Mouse (Mus musculus): ENCODE data around the gene Serinc4. TPM values are rescaled to one million over a fixed set of nuclear protein-coding genes. Genes with fewer than 3 reads are reported as not detected.
A peak's percentile ranks its signal among the peaks of the same experiment; 100 is the strongest.
"Not testable (repeated sequence)": the region's sequence is repeated elsewhere in the genome, so short reads cannot be mapped to it uniquely, and the experiment has no call there.

The Serinc4 gene
- total and polyA plus RNA-seq, 2 experiments: 0.11 TPM; not detected in 1

DNA sequence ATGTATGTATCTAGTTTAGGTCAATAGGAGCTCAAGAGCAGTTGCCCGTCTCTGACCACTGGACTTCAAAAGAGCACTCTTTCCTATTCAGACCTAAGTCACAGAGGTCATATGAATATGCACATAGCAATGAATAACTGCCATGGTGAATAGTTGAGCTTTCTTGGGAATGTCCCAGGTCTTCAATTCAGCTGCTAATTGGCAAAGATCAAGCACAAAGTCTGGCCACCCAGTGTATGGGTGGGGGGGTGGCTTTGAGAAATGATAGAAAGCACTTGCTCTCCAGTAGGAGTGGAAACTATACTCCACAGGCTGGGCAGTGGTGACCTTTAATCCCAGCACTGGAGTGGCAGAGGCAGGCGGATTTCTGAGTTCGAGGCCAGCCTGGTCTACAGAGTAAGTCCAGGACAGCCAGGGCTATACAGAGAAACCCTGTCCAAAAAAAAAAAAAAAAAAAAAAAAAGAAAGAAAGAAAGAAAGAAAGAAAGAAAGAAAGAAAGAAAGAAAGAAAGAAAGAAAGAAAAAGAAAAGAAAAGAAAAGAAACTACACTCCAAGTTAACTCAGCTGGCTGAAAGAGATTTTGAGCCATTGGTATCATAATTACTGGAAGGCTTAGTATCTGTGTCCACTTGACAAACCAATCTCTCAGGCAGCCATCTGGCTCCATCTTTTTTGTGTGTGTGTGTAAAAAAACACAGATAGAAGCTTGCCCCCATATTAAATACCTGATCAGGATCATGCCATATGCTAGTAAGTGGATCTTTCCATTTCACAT, 21.1 kb upstream of the Serinc4 start:
- TF ChIP-seq CTCF (IDR thresholded peaks at IDR 0.05; ENCODE audit: low read depth, low read length) (no peak), POLR2A (IDR thresholded peaks at IDR 0.05; ENCODE audit: extremely low read depth, insufficient read depth, low read length) (no peak)
- 90% methylated on average over 3 of the region's 3 CpGs for WGBS
- Histone ChIP-seq H3K27me3 (ENCODE audit: control insufficient read depth, insufficient read depth, low read length) (no peaks in the 10 kb centered on the region), H3K79me2 (ENCODE audit: control insufficient read depth, insufficient read depth, low read length) (no peaks in the 10 kb centered on the region), H3K4me1 (ENCODE audit: control insufficient read depth, insufficient read depth, low read length) (no peaks in the 10 kb centered on the region; the same call in 1 of the 2 replicates), H3K36me3 (ENCODE audit: control insufficient read depth, insufficient read depth, low read length) (no peaks in the 10 kb centered on the region), H3K4me3 (ENCODE audit: insufficient read depth, low read depth, low read length) (no peak overlapping the region), H3K27ac (replicated peaks; ENCODE audit: insufficient read depth, low read depth, low read length) (no peak overlapping the region), H3K9ac (ENCODE audit: low read depth, low read length) (no peak overlapping the region)
- no peak for DNase-seq (ENCODE audit: extremely low read depth, low read depth, low spot score)

DNA sequence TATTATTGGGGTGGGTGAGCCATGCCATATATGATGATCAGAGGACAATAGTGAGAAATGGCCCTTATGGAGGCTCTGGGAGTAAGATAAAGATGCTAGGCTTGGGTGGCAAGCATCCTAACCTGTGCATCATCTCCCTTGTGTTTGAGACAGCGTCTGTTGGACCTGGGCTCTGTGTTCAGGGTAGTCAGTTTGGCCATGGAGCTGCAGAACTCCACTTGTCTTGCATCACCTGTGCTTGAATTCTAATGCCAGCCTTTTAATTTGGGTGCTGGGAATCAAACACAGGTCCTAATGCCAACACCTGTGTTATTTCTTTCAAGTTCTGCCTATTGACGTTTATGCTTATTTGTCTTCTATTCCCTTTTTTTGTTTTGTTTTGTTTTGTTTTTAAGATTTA, 18.7 kb upstream of the Serinc4 start:
- not testable (repeated sequence) for H3K36me3 ChIP-seq (ENCODE audit: control insufficient read depth, insufficient read depth, low read length); H3K27ac ChIP-seq (replicated peaks; ENCODE audit: insufficient read depth, low read depth, low read length)
- 100% methylated on average over 2 of the region's 2 CpGs for WGBS

DNA sequence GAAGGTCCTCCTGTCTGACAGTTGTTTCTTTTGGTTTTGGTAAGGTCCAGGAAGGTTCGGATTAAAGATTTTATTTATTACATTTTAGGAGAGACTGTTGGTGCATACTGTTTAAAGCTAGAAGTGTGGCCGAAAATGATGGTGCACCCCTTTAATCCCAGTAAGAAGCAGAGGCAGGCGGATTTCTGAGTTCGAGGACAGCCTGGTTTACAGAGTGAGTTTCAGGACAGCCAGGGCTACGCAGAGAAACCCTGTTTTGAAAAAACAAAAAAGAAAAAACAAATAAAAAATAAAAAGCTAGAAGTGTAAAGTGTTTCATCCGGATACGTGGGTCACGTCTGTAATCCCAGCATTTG, 17.6 kb upstream of the Serinc4 start:
- no peaks in the 10 kb centered on the region for H3K36me3 ChIP-seq (ENCODE audit: control insufficient read depth, insufficient read depth, low read length)
- H3K79me2 ChIP-seq (ENCODE audit: control insufficient read depth, insufficient read depth, low read length): peaks cover 5% of the 10 kb centered on the region; the same call in 1 of the 2 replicates
- 28% methylated on average over 8 of the region's 8 CpGs for WGBS
- peak overlapping the region; percentile 61 for H3K4me3 ChIP-seq (ENCODE audit: insufficient read depth, low read depth, low read length)
- H3K4me1 ChIP-seq (ENCODE audit: control insufficient read depth, insufficient read depth, low read length): peaks cover 5% of the 10 kb centered on the region
- DNase-seq (ENCODE audit: extremely low read depth, low read depth, low spot score): no peak
- H3K27ac ChIP-seq (replicated peaks; ENCODE audit: insufficient read depth, low read depth, low read length): no peak overlapping the region
- no peak overlapping the region for H3K9ac ChIP-seq (ENCODE audit: low read depth, low read length)
- no peak for TF ChIP-seq CTCF (IDR thresholded peaks at IDR 0.05; ENCODE audit: low read depth, low read length)
- no peaks in the 10 kb centered on the region for H3K27me3 ChIP-seq (ENCODE audit: control insufficient read depth, insufficient read depth, low read length)

More for the DNA sequence above, 18.7 kb upstream of the Serinc4 start:
- not testable (repeated sequence) for H3K9ac ChIP-seq (ENCODE audit: low read depth, low read length); H3K4me3 ChIP-seq (ENCODE audit: insufficient read depth, low read depth, low read length); DNase-seq (ENCODE audit: extremely low read depth, low read depth, low spot score); H3K27me3 ChIP-seq (ENCODE audit: control insufficient read depth, insufficient read depth, low read length); H3K4me1 ChIP-seq (ENCODE audit: control insufficient read depth, insufficient read depth, low read length); H3K79me2 ChIP-seq (ENCODE audit: control insufficient read depth, insufficient read depth, low read length)

DNA sequence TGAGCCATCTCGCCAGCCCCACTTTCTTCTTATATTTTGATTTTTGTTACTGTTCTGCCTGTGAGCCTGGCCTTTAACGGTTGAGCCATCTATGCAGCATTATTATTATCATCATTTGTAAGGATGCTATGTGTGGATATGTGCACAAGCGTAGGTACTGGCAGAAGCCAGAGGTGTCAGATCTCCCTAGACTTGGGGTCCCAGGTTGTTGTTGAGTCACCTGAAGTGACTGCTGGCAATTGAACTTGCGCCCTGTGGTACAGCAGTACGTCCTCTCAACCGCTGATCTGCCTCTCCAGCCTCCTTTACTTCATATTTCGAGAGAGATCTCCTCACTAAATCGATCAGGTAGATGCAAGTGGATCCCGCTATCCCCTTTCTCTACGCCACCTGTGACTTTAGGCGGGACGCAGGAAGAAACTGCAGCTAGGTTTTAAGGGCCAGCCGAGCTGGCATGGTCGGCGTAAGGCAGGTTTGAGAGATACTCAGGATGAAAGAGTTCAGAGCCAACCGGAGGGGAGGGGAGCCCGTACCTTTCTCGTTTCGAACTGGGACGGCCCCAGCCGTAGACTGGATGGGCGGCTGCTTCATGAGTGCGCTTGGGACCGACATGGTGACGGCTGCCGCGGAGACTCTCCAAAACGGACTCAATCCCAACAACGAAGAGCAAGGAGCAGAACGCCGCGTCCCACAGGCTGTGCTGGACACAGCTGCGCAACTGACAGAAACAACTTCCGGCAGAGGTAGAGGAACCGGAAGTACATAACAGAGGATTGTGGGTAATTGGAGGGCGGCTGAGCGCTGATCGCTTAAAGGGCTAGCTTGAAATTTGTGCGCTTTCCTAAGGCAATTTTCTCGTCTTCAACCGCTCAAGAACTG, 17.0 kb upstream of the Serinc4 start, which contains the start of gene Mfap1b:
TSS of gene Mfap1b (minus strand) at position 767 of the 879 bp plus-strand sequence.
- not testable (repeated sequence) for H3K4me1 ChIP-seq (ENCODE audit: control insufficient read depth, insufficient read depth, low read length); H3K27me3 ChIP-seq (ENCODE audit: control insufficient read depth, insufficient read depth, low read length); H3K36me3 ChIP-seq (ENCODE audit: control insufficient read depth, insufficient read depth, low read length); H3K79me2 ChIP-seq (ENCODE audit: control insufficient read depth, insufficient read depth, low read length)
- TF ChIP-seq POLR2A (IDR thresholded peaks at IDR 0.05; ENCODE audit: extremely low read depth, insufficient read depth, low read length): peak; percentile 88
- peak within 1 kb of the TSS; percentile 21; the same call in 1 of the 2 replicates for H3K27ac ChIP-seq (replicated peaks; ENCODE audit: insufficient read depth, low read depth, low read length)
- WGBS: 4% methylated on average over 41 of the region's 41 CpGs
- peak; percentile 89 for DNase-seq (ENCODE audit: extremely low read depth, low read depth, low spot score)
- H3K9ac ChIP-seq (ENCODE audit: low read depth, low read length): peak within 1 kb of the TSS; percentile 56
- peak within 1 kb of the TSS; percentile 61 for H3K4me3 ChIP-seq (ENCODE audit: insufficient read depth, low read depth, low read length)

DNA sequence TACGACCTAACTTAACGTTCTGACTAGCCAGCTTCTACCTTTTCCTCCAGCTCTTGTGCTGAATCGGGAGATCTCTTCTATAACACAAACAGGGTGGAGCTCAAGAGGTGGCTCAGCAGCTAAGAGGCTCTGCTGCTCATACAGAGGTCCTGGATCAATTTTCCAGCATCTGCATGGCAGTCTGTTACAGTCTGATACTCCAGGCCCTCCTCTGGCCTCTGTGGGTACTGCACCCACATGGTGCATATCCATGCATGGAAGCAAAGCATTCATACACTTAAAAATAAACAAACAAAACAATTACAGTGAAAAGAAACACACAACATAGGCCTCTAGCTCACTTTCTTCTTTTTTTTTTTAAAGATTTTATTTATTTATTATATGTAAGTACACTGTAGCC, 16.2 kb upstream of the Serinc4 start:
- 93% methylated on average over 3 of the region's 3 CpGs for WGBS
- DNase-seq (ENCODE audit: extremely low read depth, low read depth, low spot score); H3K27me3 ChIP-seq (ENCODE audit: control insufficient read depth, insufficient read depth, low read length); H3K27ac ChIP-seq (replicated peaks; ENCODE audit: insufficient read depth, low read depth, low read length); H3K4me1 ChIP-seq (ENCODE audit: control insufficient read depth, insufficient read depth, low read length); H3K4me3 ChIP-seq (ENCODE audit: insufficient read depth, low read depth, low read length); H3K9ac ChIP-seq (ENCODE audit: low read depth, low read length); H3K79me2 ChIP-seq (ENCODE audit: control insufficient read depth, insufficient read depth, low read length); H3K36me3 ChIP-seq (ENCODE audit: control insufficient read depth, insufficient read depth, low read length): not testable (repeated sequence)

DNA sequence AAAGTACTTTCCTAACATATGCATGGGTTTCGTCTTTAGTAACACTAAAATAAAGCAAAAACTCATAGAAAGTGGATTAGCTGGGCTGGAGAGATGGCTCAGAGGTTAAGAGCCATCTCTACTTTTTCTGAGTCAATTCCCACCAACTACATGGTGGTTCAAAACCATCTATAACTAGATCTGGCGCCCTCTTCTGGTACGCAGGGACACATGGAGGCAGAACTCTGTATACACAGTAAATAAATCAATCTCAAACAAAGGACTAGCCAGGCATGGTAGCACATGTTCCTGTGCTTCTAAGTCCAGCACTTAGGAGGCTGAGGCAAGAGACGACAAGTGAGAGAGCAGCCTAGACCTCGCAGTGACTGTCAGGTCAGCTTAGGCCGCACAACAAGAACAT, 12.4 kb upstream of the Serinc4 start:
- H3K4me3 ChIP-seq (ENCODE audit: insufficient read depth, low read depth, low read length); H3K27ac ChIP-seq (replicated peaks; ENCODE audit: insufficient read depth, low read depth, low read length); H3K79me2 ChIP-seq (ENCODE audit: control insufficient read depth, insufficient read depth, low read length); H3K27me3 ChIP-seq (ENCODE audit: control insufficient read depth, insufficient read depth, low read length); H3K4me1 ChIP-seq (ENCODE audit: control insufficient read depth, insufficient read depth, low read length); H3K9ac ChIP-seq (ENCODE audit: low read depth, low read length); H3K36me3 ChIP-seq (ENCODE audit: control insufficient read depth, insufficient read depth, low read length); DNase-seq (ENCODE audit: extremely low read depth, low read depth, low spot score): not testable (repeated sequence)
- 0% methylated on average over 1 of the region's 6 CpGs for WGBS
